Mouse (Mus musculus) kidney, postnatal 0 days (tissue): ENCODE data around the gene C530008M17Rik. TPM values are rescaled to one million over a fixed set of nuclear protein-coding genes. Genes with fewer than 3 reads are reported as not detected.

ENCODE experiments used
- ATAC-seq: fragments of 200-750 bp; cut with Nextera tagmentation; replicated peaks from 2 replicates; pipeline ENCODE4 v1.8.0; 2017; ENCODE audit warnings: low read depth, moderate number of reproducible peaks, moderate TSS enrichment, moderate library complexity; ENCODE audit not compliant: low FRiP score
- DNase-seq: peaks from one replicate; pipeline ENCODE4 v3.0.0-alpha.2; 2016; ENCODE audit warnings: low spot score
- H3K27ac ChIP-seq: fragments of 300-500 bp; sonication (generic); 2 replicates; pipeline ENCODE4 v1.5.1; 2014; ENCODE audit warnings: mild to moderate bottlenecking
- H3K27me3 ChIP-seq: fragments of 300-500 bp; sonication (generic); 2 replicates; pipeline ENCODE4 v1.6.1; 2014; ENCODE audit warnings: low read length, mixed read lengths; ENCODE audit not compliant: insufficient read depth
- H3K36me3 ChIP-seq: fragments of 300-500 bp; sonication (generic); 2 replicates; pipeline ENCODE4 v1.6.1; 2014; ENCODE audit warnings: low read length, mixed read lengths; ENCODE audit not compliant: insufficient read depth
- H3K4me1 ChIP-seq: fragments of 300-500 bp; sonication (generic); replicated peaks from 2 replicates; pipeline ENCODE4 v1.6.1; 2014; ENCODE audit warnings: antibody characterized with exemption, low read length, mixed read lengths; ENCODE audit not compliant: insufficient read depth
- H3K4me2 ChIP-seq: fragments of 300-500 bp; sonication (generic); 2 replicates; pipeline ENCODE4 v1.6.1; 2014; ENCODE audit warnings: mild to moderate bottlenecking, low read length, moderate library complexity, mixed read lengths
- H3K4me3 ChIP-seq: fragments of 300-500 bp; sonication (generic); replicated peaks from 2 replicates; pipeline ENCODE4 v1.5.1; 2014; ENCODE audit warnings: low read depth, low read length
- H3K9ac ChIP-seq: fragments of 300-500 bp; sonication (generic); 2 replicates; pipeline ENCODE4 v1.6.1; 2014; ENCODE audit warnings: low read depth, low read length
- H3K9me3 ChIP-seq: fragments of 300-500 bp; sonication (generic); replicated peaks from 2 replicates; pipeline ENCODE4 v1.6.1; 2016; ENCODE audit warnings: low read length, inconsistent platforms, mixed read lengths
- CTCF ChIP-seq: IDR thresholded peaks from 2 replicates; pipeline ENCODE4 v1.5.1; 2016; ENCODE audit warnings: antibody characterized with exemption, low read depth, mild to moderate bottlenecking, moderate library complexity
- WGBS: fragments of 180-500 bp; shearing (Covaris S2); extraction: QIAGEN DNeasy Blood & Tissue Kit; methylation state at CpG from one replicate; pipeline ENCODE4 v1.1.7; 2014; 5-methylcytosine and 5-hydroxymethylcytosine counted together
- polyA plus RNA-seq: library from polyadenylated mRNA; unstranded; fragments of >200 nt; fragmentation: Nextera tagmentation; extraction: Ambion mirVana; gene quantifications from 2 replicates; pipeline ENCODE4 v1.2.1, GENCODE M21; 2015

The C530008M17Rik gene
- polyA plus RNA-seq, 1 experiment from 2014 or later: 6.8 TPM

GRCm38 (mm10) chr5:76645091-76645868 is 11.0 kb upstream of the C530008M17Rik start:
- 86% methylated on average over 10 of the region's 10 CpGs for WGBS
- no peak for TF ChIP-seq CTCF

DNA sequence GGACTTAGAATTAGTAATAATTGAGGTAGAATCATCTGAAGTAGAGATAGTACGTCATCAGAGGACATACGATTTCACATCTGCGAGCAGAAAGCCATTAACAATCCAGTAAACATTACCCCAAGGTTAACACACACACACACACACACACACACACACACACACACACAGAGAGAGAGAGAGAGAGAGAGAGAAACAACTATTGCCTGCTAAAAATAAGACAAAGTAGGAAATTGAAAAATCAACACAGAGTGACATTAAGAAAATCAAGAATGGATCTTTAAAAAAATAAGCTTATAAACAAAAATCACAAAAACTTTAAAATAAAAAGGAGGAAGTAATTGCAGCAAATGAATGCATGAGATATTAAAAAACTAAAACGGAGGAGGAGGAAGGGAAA is 6.4 kb upstream of the C530008M17Rik start:
- WGBS: 56% methylated on average over 4 of the region's 4 CpGs
- H3K9ac ChIP-seq: no peak overlapping the region
- no peak overlapping the region for H3K4me3 ChIP-seq
- no peaks in the 10 kb centered on the region for H3K9me3 ChIP-seq
- H3K27me3 ChIP-seq: no peaks in the 10 kb centered on the region
- ATAC-seq (no peak), DNase-seq (no peak)
- no peak for TF ChIP-seq CTCF
- H3K4me1 ChIP-seq: no peaks in the 10 kb centered on the region
- no peak overlapping the region for H3K27ac ChIP-seq
- 0 out of 2 replicates have a peak, but pooled peaks cover 3% of the 10 kb centered on the region for H3K36me3 ChIP-seq
- H3K4me2 ChIP-seq: no peak overlapping the region

More at GRCm38 (mm10) chr5:76645091-76645868, 11.0 kb upstream of the C530008M17Rik start:
- Histone ChIP-seq H3K27ac (no peak overlapping the region), H3K9me3 (no peaks in the 10 kb centered on the region), H3K36me3 (0 out of 2 replicates have a peak, but pooled peaks cover 11% of the 10 kb centered on the region), H3K4me2 (no peak overlapping the region), H3K9ac (no peak overlapping the region), H3K4me1 (no peaks in the 10 kb centered on the region), H3K27me3 (no peaks in the 10 kb centered on the region), H3K4me3 (no peak overlapping the region)
- ATAC-seq: no peak
- DNase-seq: no peak

DNA sequence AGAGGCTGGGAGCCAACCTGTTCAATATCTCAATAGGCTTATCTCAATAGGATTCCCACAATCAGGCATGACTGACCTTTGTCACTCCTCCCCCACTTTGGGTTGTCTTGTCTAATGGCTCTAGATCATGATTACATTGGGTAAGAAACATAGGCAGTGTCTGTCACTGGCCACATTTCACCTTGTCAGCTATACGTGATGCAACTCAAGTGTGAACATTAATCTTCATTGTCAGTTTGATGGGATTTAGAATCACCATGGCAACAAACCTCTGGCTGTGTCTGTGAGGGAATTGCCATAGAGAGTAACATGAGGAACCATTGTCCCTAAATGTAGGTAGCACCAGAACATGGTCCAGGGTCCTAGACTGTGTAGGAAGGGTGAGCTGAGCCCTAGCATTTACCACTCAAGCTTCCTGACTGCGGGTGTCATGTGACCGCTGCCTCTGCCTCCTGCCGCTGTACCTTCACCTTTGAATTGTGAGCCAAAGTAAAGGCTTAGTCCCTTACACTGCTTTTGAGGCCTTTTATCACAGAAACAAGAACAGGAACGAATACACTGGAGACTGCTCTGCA is 5.1 kb upstream of the C530008M17Rik start:
- no peak for TF ChIP-seq CTCF
- WGBS: 59% methylated on average over 5 of the region's 5 CpGs
- no peaks in the 10 kb centered on the region for H3K36me3 ChIP-seq
- ATAC-seq (0 out of 2 replicates have a peak, but pooled peaks have one; percentile 46), DNase-seq (no peak)
- no peaks in the 10 kb centered on the region for H3K9me3 ChIP-seq
- no peak overlapping the region for H3K9ac ChIP-seq
- no peaks in the 10 kb centered on the region for H3K4me1 ChIP-seq
- no peak overlapping the region for H3K4me2 ChIP-seq
- H3K27me3 ChIP-seq: no peaks in the 10 kb centered on the region
- no peak overlapping the region for H3K4me3 ChIP-seq
- H3K27ac ChIP-seq: no peak overlapping the region

DNA sequence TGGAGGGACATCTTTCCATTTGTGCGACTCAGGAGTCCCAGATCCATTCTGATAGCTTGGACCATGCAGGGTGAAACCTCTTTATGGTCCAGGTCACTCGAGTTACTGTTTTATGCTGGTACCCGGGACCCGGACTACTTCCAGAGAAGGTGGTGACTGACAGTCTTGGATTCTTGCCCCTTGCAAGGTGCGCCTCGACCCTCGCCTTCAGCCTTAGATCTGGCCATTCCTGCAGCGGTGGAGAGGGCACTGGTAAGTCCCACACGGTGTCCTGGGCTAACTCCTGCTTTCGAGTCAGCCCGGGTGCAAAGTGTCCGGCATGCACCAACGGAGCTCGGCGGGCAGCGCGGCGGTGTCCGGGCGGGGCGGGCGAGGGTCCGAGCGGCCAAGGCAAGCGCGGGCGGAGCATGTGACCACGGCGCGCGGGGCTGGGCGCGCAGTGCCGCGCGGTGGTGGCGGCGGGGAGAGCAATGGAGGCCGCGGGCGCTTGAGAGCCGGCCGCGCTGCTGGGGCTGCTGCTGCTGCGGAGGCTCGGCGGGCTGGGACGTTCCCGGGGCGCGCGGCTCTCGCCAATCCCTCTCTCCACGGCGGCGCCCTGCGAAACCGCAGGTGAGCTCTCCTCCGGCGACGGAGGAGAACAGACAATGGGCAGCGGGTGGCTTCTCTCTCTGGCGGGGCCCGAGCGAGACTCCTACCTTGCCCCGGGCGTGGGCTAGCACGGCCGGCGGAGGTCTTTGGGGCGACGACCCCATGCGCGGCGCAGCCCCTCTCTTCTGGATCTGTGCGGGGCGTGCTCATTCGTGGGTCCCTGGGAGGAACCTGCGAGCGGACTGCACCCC is 1.2 kb downstream of the C530008M17Rik start:
- H3K9ac ChIP-seq: peak overlapping the region; percentile 79
- H3K4me2 ChIP-seq: peak overlapping the region; percentile 99
- peak overlapping the region; percentile 68 for H3K27ac ChIP-seq
- H3K27me3 ChIP-seq: 0 out of 2 replicates have a peak, but pooled peaks cover 4% of the 10 kb centered on the region
- peak; percentile 44; the same call in 1 of the 2 replicates for TF ChIP-seq CTCF
- WGBS: under 1% methylated on average over 62 of the region's 80 CpGs
- H3K4me1 ChIP-seq: no peaks in the 10 kb centered on the region
- peak; percentile 81 for DNase-seq
- peak overlapping the region; percentile 78 for H3K4me3 ChIP-seq
- ATAC-seq: peak; percentile 90
- H3K9me3 ChIP-seq: no peaks in the 10 kb centered on the region
- H3K36me3 ChIP-seq: no peaks in the 10 kb centered on the region

- DNase-seq (peak; percentile 44), ATAC-seq (peak; percentile 77)
- Histone ChIP-seq H3K4me2 (peak overlapping the region; percentile 99), H3K4me1 (no peaks in the 10 kb centered on the region), H3K27me3 (0 out of 2 replicates have a peak, but pooled peaks cover 4% of the 10 kb centered on the region), H3K4me3 (peak overlapping the region; percentile 78), H3K9me3 (no peaks in the 10 kb centered on the region), H3K36me3 (no peaks in the 10 kb centered on the region), H3K9ac (peak overlapping the region; percentile 79), H3K27ac (peak overlapping the region; percentile 68)
- 2% methylated on average over 37 of the region's 38 CpGs for WGBS
- TF ChIP-seq CTCF: no peak
These were observed 2.0 kb downstream of the C530008M17Rik start for GRCm38 (mm10) chr5:76658084-76658934.
